ENCODE assay signal across 9 mouse cellular contexts in genomic region chr13:34963511-34964397, GRCm38 (mm10). TPM values are rescaled to one million over a fixed set of nuclear protein-coding genes. Genes with fewer than 3 reads are reported as not detected.
DNase-seq lines count a peak whose midpoint lies in the region; ATAC-seq and TF ChIP-seq lines count a peak whose summit lies in the region.
"Had no signal": no experiment of that assay in that cellular context is flagged by ENCODE, and none has a peak within 500 bp of the region (broad histone marks: within the 10 kb centered on the region; RNA-seq: fewer than 3 reads in every experiment).

Gene Eci3 (minus strand): TSS chr13:34963810.

- no peaks in the 10 kb centered on the region for H3K79me2 ChIP-seq in myocyte (ENCODE audit: control insufficient read depth, insufficient read depth)

- peaks cover 4% of the 10 kb centered on the region; the same call in 1 of the 2 replicates for H3K27me3 ChIP-seq in intestine, embryonic 14.5 days (replicated peaks; ENCODE audit: control insufficient read depth, insufficient read depth, low read length)
- peaks cover 15% of the 10 kb centered on the region for H3K27me3 ChIP-seq in liver, embryonic 14.5 days (ENCODE audit: control insufficient read depth, insufficient read depth, low read length)
- H3K27me3 ChIP-seq in myocyte (ENCODE audit: control insufficient read depth, insufficient read depth, insufficient read length) = no peaks in the 10 kb centered on the region

- intact Hi-C loops in gastrocnemius, postnatal 36 days (cut with DNase I) = no loop called here

- H3K9ac ChIP-seq in intestine, embryonic 14.5 days (ENCODE audit: low read length) = peak within 1 kb of the TSS; percentile 31; the same call in 1 of the 2 replicates
- no peak within 1 kb of the TSS for H3K9ac ChIP-seq in liver, embryonic 14.5 days (replicated peaks)

- WGBS in intestine, embryonic 14.5 days = 2% methylated on average over 32 of the region's 32 CpGs
- 3% methylated on average over 32 of the region's 32 CpGs for WGBS in liver, embryonic 14.5 days (ENCODE audit: insufficient replicate concordance)

- H3ac ChIP-seq in myocyte (ENCODE audit: control insufficient read depth, insufficient read length) = no peak within 1 kb of the TSS

- peak; percentile 5 to 9 for DNase-seq in cerebellum, postnatal 14 days
- no peak for DNase-seq in cerebellum, adult 9-11 months
- DNase-seq in gastrocnemius, postnatal 36 days = peak; percentile 23 to 29
- peak; percentile 77 for DNase-seq in intestine, embryonic 14.5 days (ENCODE audit: low spot score)
- DNase-seq in liver, embryonic 14.5 days (ENCODE audit: low read depth in 3 of 3, low spot score in 3 of 3) = no peak
- no peak for DNase-seq in spleen, adult 12 weeks (ENCODE audit: low spot score)

- no peaks in the 10 kb centered on the region for H3K4me1 ChIP-seq in brown adipose tissue, adult 24 weeks (ENCODE audit: control insufficient read depth, insufficient read depth, insufficient read length, low read length)
- H3K4me1 ChIP-seq in intestine, embryonic 14.5 days (replicated peaks; ENCODE audit: control insufficient read depth, insufficient read depth, low read length) = no peaks in the 10 kb centered on the region
- peaks cover 2% of the 10 kb centered on the region in 2 experiments; a peak in 1 of 4 replicates for H3K4me1 ChIP-seq in liver, embryonic 14.5 days (replicated peaks; ENCODE audit: control insufficient read depth in 2 of 2, insufficient read depth in 2 of 2, low read length in 1 of 2)

- H3K4me3 ChIP-seq in brown adipose tissue, adult 24 weeks (ENCODE audit: insufficient read depth, low read depth, low read length) = peak within 1 kb of the TSS; percentile 54
- peak within 1 kb of the TSS; percentile 48 for H3K4me3 ChIP-seq in intestine, embryonic 14.5 days (ENCODE audit: low read depth, low read length)
- H3K4me3 ChIP-seq in liver, embryonic 14.5 days (ENCODE audit: insufficient read depth in 1 of 2, low read depth in 2 of 2, low read length in 2 of 2) = peak within 1 kb of the TSS; percentile 32 to 39
- no peak within 1 kb of the TSS for H3K4me3 ChIP-seq in myocyte

- peak within 1 kb of the TSS; percentile 75 for H3K4me2 ChIP-seq in intestine, embryonic 14.5 days (ENCODE audit: low read length)
- peak within 1 kb of the TSS; percentile 62 for H3K4me2 ChIP-seq in liver, embryonic 14.5 days (ENCODE audit: low read depth)
- peak within 1 kb of the TSS; percentile 12 for H3K4me2 ChIP-seq in myocyte (ENCODE audit: low read depth)

- no peak for TF ChIP-seq CTCF in liver, embryonic 14.5 days (IDR thresholded peaks at IDR 0.05; ENCODE audit: low read depth)

- TF ChIP-seq EP300 in liver, embryonic 14.5 days (IDR thresholded peaks at IDR 0.05; ENCODE audit: low read depth) = no peak

- no peaks in the 10 kb centered on the region for H3K9me3 ChIP-seq in intestine, embryonic 14.5 days (ENCODE audit: control insufficient read depth, low read length)
- H3K9me3 ChIP-seq in liver, embryonic 14.5 days (ENCODE audit: control insufficient read depth, low read length) = no peaks in the 10 kb centered on the region

- H3K36me3 ChIP-seq in intestine, embryonic 14.5 days (ENCODE audit: control insufficient read depth, insufficient read depth, low read length) = no peaks in the 10 kb centered on the region
- no peaks in the 10 kb centered on the region for H3K36me3 ChIP-seq in liver, embryonic 14.5 days (replicated peaks; ENCODE audit: control insufficient read depth, insufficient read depth, low read depth)
- H3K36me3 ChIP-seq in myocyte (ENCODE audit: control insufficient read depth, insufficient read depth) = no peaks in the 10 kb centered on the region

- peak; percentile 74 for ATAC-seq in intestine, embryonic 14.5 days (replicated peaks; ENCODE audit: low FRiP score, low TSS enrichment, low read depth)
- ATAC-seq in liver, embryonic 14.5 days (ENCODE audit: insufficient read depth) = no peak

- TF ChIP-seq POLR2A in myocyte (IDR thresholded peaks at IDR 0.05; ENCODE audit: insufficient read length, low read depth) = no peak

- H3K27ac ChIP-seq in brown adipose tissue, adult 24 weeks (replicated peaks; ENCODE audit: low read depth, low read length) = no peak within 1 kb of the TSS
- H3K27ac ChIP-seq in intestine, embryonic 14.5 days (ENCODE audit: low read depth) = no peak within 1 kb of the TSS
- H3K27ac ChIP-seq in liver, embryonic 14.5 days = no peak within 1 kb of the TSS

TF ChIP-seq in myocyte, 11 proteins besides CTCF, POLR2A, EP300 and RAD21:
- no peak for TF ChIP-seq TCF12 (IDR thresholded peaks at IDR 0.05; ENCODE audit: insufficient read depth, poor library complexity, severe bottlenecking)

RNA-seq across cellular contexts. Expression of gene Eci3, which starts in this region (rescaled TPM):
- 27.8 and 29.8 TPM in 2 replicates for polyA plus RNA-seq in brown adipose tissue, adult 24 weeks (2012; ENCODE audit: insufficient read depth, insufficient read length, missing spikeins)
- total RNA-seq in gastrocnemius, postnatal 36 days (2021) = 1 to 10 TPM in 1 of 2 experiments, under 1 TPM in 1; 0.47 to 1.1 TPM
- 1.2 and 1.6 TPM in 2 replicates for polyA plus RNA-seq in intestine, embryonic 14.5 days (2014; fragmentation: Nextera tagmentation; extraction: Ambion mirVana)
- 0.03 and 0.06 TPM in 2 replicates for polyA plus RNA-seq in liver, embryonic 14.5 days (2012; rRNA removed)
- polyA plus RNA-seq in liver, embryonic 14.5 days (2014; fragmentation: Nextera tagmentation; extraction: Ambion mirVana) = 0.21 TPM in 1 of 2 replicates, not detected in the other
- polyA plus RNA-seq in myocyte (2012; fragmentation: generic; extraction: Trizol) = not detected
- polyA plus RNA-seq: C2C12 had no signal

Comparison
In these comparisons a context has a peak if more than half of its experiments do, and no peak if none do; other contexts are left out.
1. RNA of gene Eci3 (polyA plus RNA-seq): 27.8 to 29.8 TPM in brown adipose tissue, adult 24 weeks; 1.2 to 1.6 TPM in intestine, embryonic 14.5 days, 0.03 to 0.21 TPM in liver, embryonic 14.5 days and not detected in myocyte (single experiment); every median in the first group is over 10 times any median in the second.
2. DNase-seq: peak in cerebellum, postnatal 14 days (2 of 2), gastrocnemius, postnatal 36 days (2 of 2) and intestine, embryonic 14.5 days (single experiment); none in cerebellum, adult 9-11 months (single experiment), liver, embryonic 14.5 days (0 of 3) and spleen, adult 12 weeks (single experiment).
3. H3K4me2 ChIP-seq: peak in every context shown above with its lines; median percentile 75 in intestine, embryonic 14.5 days; 62 in liver, embryonic 14.5 days; 12 in myocyte.